Mouse (Mus musculus) layer of hippocampus, adult 18-20 months (tissue): ENCODE data around the gene AY761184. TPM values are rescaled to one million over a fixed set of nuclear protein-coding genes. Genes with fewer than 3 reads are reported as not detected.
"Not testable (repeated sequence)": the region's sequence is repeated elsewhere in the genome, so short reads cannot be mapped to it uniquely, and the experiment has no call there.

Experiments
- DNase-seq, 2 experiments: peaks; one replicate each; pipeline ENCODE4 v3.0.0; 2022; ENCODE audit warnings: low spot score in 2 of 2
- long read RNA-seq: library from polyadenylated mRNA; stranded (forward); transcript quantifications from one replicate; pipeline ENCODE4 v2.0.0, GENCODE M21; 2021
- total RNA-seq, 2 experiments: library from RNA; stranded (reverse); gene quantifications; 2 replicates each; pipeline ENCODE4 v1.2.3; 2021

AY761184 gene
- total RNA-seq = not detected
- long read RNA-seq = 0 reads

DNA sequence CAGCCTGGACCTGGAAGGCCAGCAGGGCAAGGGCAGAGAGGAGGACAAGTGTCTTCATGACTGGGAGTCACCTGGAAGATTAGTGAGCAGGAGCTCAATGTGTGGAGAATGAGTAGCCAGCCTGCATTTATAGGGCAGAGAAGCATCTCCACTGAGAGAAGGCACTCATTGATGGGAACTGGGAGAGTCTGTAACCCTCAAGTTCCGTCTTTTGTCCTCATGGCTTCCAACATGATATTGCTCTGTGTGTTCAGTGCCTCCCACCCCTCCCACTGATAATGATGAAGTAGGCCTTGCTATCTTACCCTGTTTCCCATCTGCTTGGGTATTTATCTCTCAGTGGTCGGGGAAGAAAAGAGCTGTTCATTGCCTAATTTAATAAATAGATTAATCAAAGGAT lies at the start of gene AY761184:
AY761184 (minus strand) TSS at position 101 of the 400 bp plus-strand sequence.
- not testable (repeated sequence) for DNase-seq

DNA sequence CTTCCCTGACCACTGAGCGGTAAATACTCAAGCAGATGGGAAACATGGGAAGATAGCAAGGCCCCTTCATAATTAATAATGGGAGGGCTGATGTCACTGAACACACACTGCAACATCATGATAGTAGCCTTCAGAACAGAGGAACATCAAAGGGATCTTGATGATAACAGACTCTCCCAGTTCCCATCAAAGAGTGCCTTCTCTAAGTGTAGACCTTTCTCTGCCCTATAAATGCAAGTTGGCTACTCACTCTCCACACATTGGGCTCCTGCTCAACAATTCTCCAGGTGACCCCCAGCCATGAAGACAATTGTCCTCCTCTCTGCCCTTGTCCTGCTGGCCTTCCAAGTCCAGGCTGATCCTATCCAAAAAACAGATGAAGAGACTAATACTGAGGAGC lies 37.9 kb downstream of the AY761184 start, which contains the start of gene Defa34:
Defa34 (plus strand) TSS at position 301 of the 400 bp plus-strand sequence.
- not testable (repeated sequence) for DNase-seq

GRCm38 (mm10) chr8:21655480-21655879 lies 48.0 kb downstream of the AY761184 start, which contains the start of gene Defa17:
Gene Defa17 (plus strand): TSS chr8:21655780.
- DNase-seq = not testable (repeated sequence)

Other genes starting within 250 kb of the AY761184 start
- not detected for gene Gm7849, start 247.1 kb downstream of the AY761184 start, total RNA-seq
- not detected for gene Defa20, start 194.4 kb downstream of the AY761184 start, total RNA-seq
- gene Defa32, start 174.6 kb downstream of the AY761184 start, total RNA-seq = not detected
- gene Defa37, start 138.3 kb downstream of the AY761184 start, total RNA-seq = not detected
- gene Defa28, start 120.6 kb downstream of the AY761184 start, total RNA-seq = not detected
- gene Gm7861, start 109.1 kb downstream of the AY761184 start, total RNA-seq = not detected
- not detected for gene Defa26, start 85.5 kb downstream of the AY761184 start, total RNA-seq
- not detected for gene Defa17, start 47.9 kb downstream of the AY761184 start, total RNA-seq
- gene Defa34, start 37.8 kb downstream of the AY761184 start, total RNA-seq = not detected
- not detected for gene Defa24, start 30.8 kb upstream of the AY761184 start, total RNA-seq
- gene Defb50, start 119.9 kb upstream of the AY761184 start, total RNA-seq = not detected
- gene Defb2, start 136.3 kb upstream of the AY761184 start, total RNA-seq = not detected
- gene Defb10, start 155.3 kb upstream of the AY761184 start, total RNA-seq = not detected
- not detected for gene Defb9, start 181.8 kb upstream of the AY761184 start, total RNA-seq
- gene Defb11, start 202.8 kb upstream of the AY761184 start, total RNA-seq = not detected
- not detected for gene Defb15, start 229.1 kb upstream of the AY761184 start, total RNA-seq
- gene Defb35, start 234.7 kb upstream of the AY761184 start, total RNA-seq = not detected
- not detected for gene Defb13, start 243.1 kb upstream of the AY761184 start, total RNA-seq